Mouse (Mus musculus) hematopoietic multipotent progenitor cell, adult 10-12 weeks (in vitro differentiated cells): ENCODE data around the gene Olfr235. TPM values are rescaled to one million over a fixed set of nuclear protein-coding genes. Genes with fewer than 3 reads are reported as not detected.

Experiments
- polyA plus RNA-seq: library from polyadenylated mRNA; stranded (reverse); fragments of >175 nt; gene quantifications from 2 replicates; pipeline ENCODE4 v1.2.3, GENCODE M21; 2012; ENCODE audit warnings: low replicate concordance

Olfr235 gene
- polyA plus RNA-seq: not detected in 2 replicates

GRCm38 (mm10) chr19:12260732-12261131, at the start of gene Olfr235:
TSS of gene Olfr235 (plus strand) at chr19:12261032.

GRCm38 (mm10) chr19:12232496-12232895, 28.3 kb upstream of the Olfr235 start, which contains the start of gene Olfr1432:
TSS of gene Olfr1432 (minus strand) at chr19:12232596.

GRCm38 (mm10) chr19:12241559-12241958, 19.3 kb upstream of the Olfr235 start, which contains the start of gene Olfr262:
TSS of gene Olfr262 (minus strand) at chr19:12241659.

GRCm38 (mm10) chr19:12279554-12279953, 18.7 kb downstream of the Olfr235 start, which contains the start of gene Olfr1434:
TSS of gene Olfr1434 (plus strand) at chr19:12279854.

GRCm38 (mm10) chr19:12299030-12299429, 38.2 kb downstream of the Olfr235 start, which contains the start of gene Olfr1436:
TSS of gene Olfr1436 (minus strand) at chr19:12299130.

Other genes starting within 250 kb of the Olfr235 start
- gene Olfr1423, start 219.7 kb upstream of the Olfr235 start, polyA plus RNA-seq: 0.02 TPM in 1 of 2 replicates, not detected in the other
- not detected in 2 replicates for gene Olfr1424, start 198.3 kb upstream of the Olfr235 start, polyA plus RNA-seq
- 0.20 TPM in 1 of 2 replicates, not detected in the other for gene Olfr1425, start 183.3 kb upstream of the Olfr235 start, polyA plus RNA-seq
- gene Olfr1426, start 169.0 kb upstream of the Olfr235 start, polyA plus RNA-seq: not detected in 2 replicates
- not detected in 2 replicates for gene Olfr1427, start 157.7 kb upstream of the Olfr235 start, polyA plus RNA-seq
- not detected in 2 replicates for gene Olfr1428, start 145.1 kb upstream of the Olfr235 start, polyA plus RNA-seq
- gene Olfr76, start 137.8 kb upstream of the Olfr235 start, polyA plus RNA-seq: not detected in 2 replicates
- not detected in 2 replicates for gene Olfr1555-ps1, start 90.9 kb upstream of the Olfr235 start, polyA plus RNA-seq
- not detected in 2 replicates for gene Olfr1431, start 60.4 kb upstream of the Olfr235 start, polyA plus RNA-seq
- not detected in 2 replicates for gene Olfr1432, start 28.4 kb upstream of the Olfr235 start, polyA plus RNA-seq
- not detected in 2 replicates for gene Olfr262, start 19.4 kb upstream of the Olfr235 start, polyA plus RNA-seq
- gene Olfr1434, start 18.8 kb downstream of the Olfr235 start, polyA plus RNA-seq: 0.15 TPM in 1 of 2 replicates, not detected in the other
- gene Olfr1436, start 38.1 kb downstream of the Olfr235 start, polyA plus RNA-seq: not detected in 2 replicates
- not detected in 2 replicates for gene Olfr1437, start 64.1 kb downstream of the Olfr235 start, polyA plus RNA-seq
- gene Olfr1438-ps1, start 74.9 kb downstream of the Olfr235 start, polyA plus RNA-seq: not detected in 2 replicates
- not detected in 2 replicates for gene Olfr1440, start 126.2 kb downstream of the Olfr235 start, polyA plus RNA-seq
- not detected in 2 replicates for gene Olfr1441, start 156.4 kb downstream of the Olfr235 start, polyA plus RNA-seq
- gene Pfpl, start 166.9 kb downstream of the Olfr235 start, polyA plus RNA-seq: not detected in 2 replicates
- 23.5 and 31.3 TPM in 2 replicates for gene Mpeg1, start 199.7 kb downstream of the Olfr235 start, polyA plus RNA-seq
- 2.9 and 4.8 TPM in 2 replicates for gene Dtx4, start 240.4 kb downstream of the Olfr235 start, polyA plus RNA-seq